Mouse (Mus musculus): ENCODE measurements around the gene Cpe.
"Not testable (repeated sequence)": the region's sequence is repeated elsewhere in the genome, so short reads cannot be mapped to it uniquely, and the experiment has no call there.

Cpe gene

GRCm38 (mm10) chr8:64674951-64675585, 17.8 kb downstream of the Cpe start:
- no peak for DNase-seq

- DNase-seq: no peak
Observed at GRCm38 (mm10) chr8:64672920-64673319, 19.9 kb downstream of the Cpe start.

GRCm38 (mm10) chr8:64671937-64672336, 20.9 kb downstream of the Cpe start:
- no peak for DNase-seq

GRCm38 (mm10) chr8:64666305-64666704, 26.5 kb downstream of the Cpe start:
- not testable (repeated sequence) for DNase-seq

DNA sequence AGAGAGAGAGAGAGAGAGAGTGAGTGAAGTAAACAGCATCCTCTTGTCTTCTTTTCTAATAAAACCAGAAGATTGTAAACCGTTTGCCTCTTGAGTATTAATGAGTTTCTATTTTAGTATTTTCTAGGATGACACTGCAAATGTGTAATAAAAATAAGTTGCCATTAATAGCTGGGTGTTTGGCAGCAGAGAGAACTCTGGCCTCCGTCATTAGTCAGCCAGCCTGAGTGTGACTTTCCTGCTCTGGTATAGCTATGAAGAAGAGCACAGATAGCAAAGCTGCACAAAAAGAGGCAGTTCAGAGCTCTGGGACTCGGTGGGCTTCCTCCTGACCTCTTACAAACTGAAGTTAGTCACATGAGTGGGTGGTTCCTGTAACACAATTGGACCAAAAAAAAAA, 27.3 kb downstream of the Cpe start:
- peak in 1 of 2 experiments; percentile 42 for DNase-seq

- peak; percentile 61 to 74 for DNase-seq
Observed at GRCm38 (mm10) chr8:64664811-64665210, 28.0 kb downstream of the Cpe start.

DNA sequence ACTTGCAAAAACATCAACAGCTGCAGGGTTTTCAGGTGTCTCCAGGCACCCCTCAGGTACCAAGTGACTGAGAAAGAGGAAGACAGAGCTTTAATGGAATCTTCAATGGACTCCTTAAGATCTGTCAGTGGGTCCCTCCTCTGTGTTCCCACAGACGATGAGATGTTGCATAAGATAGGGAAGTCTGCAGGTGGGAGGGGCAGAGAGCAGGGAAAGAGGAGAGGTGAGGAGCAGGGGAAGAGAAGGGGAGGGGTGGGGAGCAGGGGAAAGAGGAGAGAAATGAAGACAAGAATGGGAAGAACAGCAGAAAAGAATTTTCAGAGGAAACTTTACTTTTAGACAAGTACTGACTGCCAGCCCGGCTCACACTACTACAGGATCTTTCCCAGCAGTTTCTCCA, 28.5 kb downstream of the Cpe start:
- DNase-seq: no peak

- peak; percentile 62 to 75 for DNase-seq
Observed at GRCm38 (mm10) chr8:64659097-64659496, 33.8 kb downstream of the Cpe start.

DNA sequence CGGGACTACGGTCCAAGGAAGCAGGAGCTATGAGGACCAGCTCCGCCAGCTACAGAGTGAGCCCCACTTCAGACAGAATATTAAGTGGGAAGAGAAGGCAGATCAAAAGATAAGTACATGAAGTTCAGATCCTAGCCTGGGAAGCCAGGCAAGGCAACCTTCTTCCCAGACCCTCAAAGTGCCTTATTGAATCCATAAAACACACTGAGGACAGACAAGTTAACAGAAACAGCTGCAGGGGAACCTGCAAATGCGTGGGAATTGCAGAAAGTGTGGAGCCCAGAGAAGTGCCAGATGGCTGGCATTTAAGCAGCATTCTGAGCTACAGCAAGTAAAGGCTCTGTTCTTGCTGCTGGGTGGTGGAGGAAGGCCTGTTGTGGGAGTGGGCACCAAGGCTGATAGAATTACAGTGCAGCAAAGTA, 34.9 kb downstream of the Cpe start:
- DNase-seq: peak in 1 of 2 experiments; percentile 39

- DNase-seq: no peak
Observed at GRCm38 (mm10) chr8:64657517-64657916, 35.3 kb downstream of the Cpe start.

- peak; percentile 29 to 43 for DNase-seq
Observed at GRCm38 (mm10) chr8:64655887-64656286, 37.0 kb downstream of the Cpe start.

GRCm38 (mm10) chr8:64655087-64655486, 37.8 kb downstream of the Cpe start:
- DNase-seq: no peak

GRCm38 (mm10) chr8:64652285-64652684, 40.6 kb downstream of the Cpe start:
- no peak for DNase-seq

GRCm38 (mm10) chr8:64648063-64648462, 44.8 kb downstream of the Cpe start:
- no peak for DNase-seq

DNA sequence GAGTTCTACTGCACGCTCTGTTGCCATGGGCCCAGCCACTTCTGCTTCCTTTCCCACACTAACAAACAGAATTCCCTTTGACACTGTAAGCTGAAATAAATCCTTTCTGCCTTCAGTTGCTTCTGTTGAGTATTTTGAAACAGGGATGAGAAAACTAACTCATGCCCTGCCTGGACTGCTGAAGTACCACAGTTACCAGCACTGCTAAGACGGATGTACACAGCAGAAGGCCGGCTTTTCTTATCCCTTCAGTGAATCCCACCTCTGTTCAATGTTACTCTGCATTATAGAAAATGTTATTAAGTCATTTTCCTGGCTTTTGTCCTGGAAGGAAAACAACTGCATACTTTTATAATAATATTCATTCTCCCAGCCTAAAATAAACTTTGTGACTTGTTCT, 45.7 kb downstream of the Cpe start:
- DNase-seq: no peak

- no peak for DNase-seq
Observed at GRCm38 (mm10) chr8:64646421-64646820, 46.4 kb downstream of the Cpe start.

- DNase-seq: no peak
Observed at GRCm38 (mm10) chr8:64644108-64645005, 48.5 kb downstream of the Cpe start.

DNA sequence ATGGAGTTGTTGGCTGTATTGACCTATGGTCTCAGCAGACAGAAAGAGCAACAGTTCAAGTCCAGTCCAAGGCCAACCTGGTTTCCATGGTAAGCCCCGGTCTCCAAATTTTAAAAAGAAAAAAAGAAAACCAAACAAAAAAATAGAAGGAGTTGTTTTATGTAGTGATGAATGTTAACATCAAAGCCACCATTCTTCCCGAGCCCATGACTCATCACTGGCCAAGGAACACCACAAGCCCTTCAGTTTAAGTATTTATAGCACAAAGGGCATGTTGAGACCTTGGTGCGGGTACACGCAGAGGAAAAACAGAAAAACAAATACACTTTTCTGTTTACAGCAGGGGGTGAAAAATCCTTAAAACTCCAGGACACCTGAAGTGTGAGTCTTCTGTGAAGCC, 49.5 kb downstream of the Cpe start:
- no peak for DNase-seq

GRCm38 (mm10) chr8:64642799-64643198, 50.1 kb downstream of the Cpe start:
- DNase-seq: no peak

GRCm38 (mm10) chr8:64640599-64640998, 52.3 kb downstream of the Cpe start:
- no peak for DNase-seq

GRCm38 (mm10) chr8:64639676-64640075, 53.2 kb downstream of the Cpe start:
- DNase-seq: no peak

DNA sequence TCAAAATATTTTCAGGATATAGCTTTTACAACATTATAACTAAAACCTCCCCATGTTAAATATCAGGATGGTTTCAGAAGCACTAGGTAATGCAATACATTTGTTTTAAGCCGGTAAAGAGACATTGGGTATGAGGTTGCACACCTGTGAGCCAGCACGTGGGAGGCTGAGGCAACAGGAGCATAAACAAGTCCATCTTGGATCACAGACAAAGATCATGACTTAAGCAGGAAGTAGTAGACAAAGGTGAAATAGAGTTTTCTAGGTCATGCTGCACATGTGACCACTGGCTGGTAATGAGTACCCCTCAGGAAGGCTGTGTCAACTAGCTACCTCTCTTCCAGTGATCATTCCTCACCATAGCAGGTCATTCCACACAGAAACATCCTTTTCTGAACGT, 58.0 kb downstream of the Cpe start:
- no peak for DNase-seq

- DNase-seq: peak in 1 of 2 experiments; percentile 55
Observed at GRCm38 (mm10) chr8:64634131-64634865, 58.6 kb downstream of the Cpe start.

All from cerebellum, postnatal 36 days (tissue).